Mouse (Mus musculus) frontal cortex, postnatal 10 days (tissue): ENCODE measurements around the gene Srp68.
A peak's percentile ranks its signal among the peaks of the same experiment; 100 is the strongest.
"Not testable (repeated sequence)": the region's sequence is repeated elsewhere in the genome, so short reads cannot be mapped to it uniquely, and the experiment has no call there.

Experiments
- DNase-seq, 2 experiments: peaks; one replicate each; pipeline ENCODE4 v3.0.0; 2022; ENCODE audit warnings: low spot score in 2 of 2, mixed read lengths in 1 of 2

The Srp68 gene

DNA sequence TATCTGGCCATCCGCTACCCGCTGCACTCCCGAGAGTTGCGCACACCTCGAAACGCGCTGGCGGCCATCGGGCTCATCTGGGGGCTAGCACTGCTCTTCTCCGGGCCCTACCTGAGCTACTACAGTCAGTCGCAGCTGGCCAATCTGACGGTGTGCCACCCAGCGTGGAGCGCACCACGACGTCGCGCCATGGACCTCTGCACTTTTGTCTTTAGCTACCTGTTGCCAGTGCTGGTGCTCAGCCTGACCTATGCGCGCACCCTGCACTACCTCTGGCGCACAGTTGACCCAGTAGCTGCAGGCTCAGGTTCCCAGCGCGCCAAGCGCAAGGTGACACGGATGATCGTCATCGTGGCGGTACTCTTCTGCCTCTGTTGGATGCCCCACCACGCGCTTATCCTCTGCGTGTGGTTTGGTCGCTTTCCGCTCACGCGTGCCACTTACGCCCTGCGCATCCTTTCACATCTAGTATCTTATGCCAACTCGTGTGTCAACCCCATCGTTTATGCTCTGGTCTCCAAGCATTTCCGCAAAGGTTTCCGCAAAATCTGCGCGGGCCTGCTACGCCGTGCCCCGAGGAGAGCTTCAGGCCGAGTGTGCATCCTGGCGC lies 9.0 kb upstream of the Srp68 start:
- no peak for DNase-seq

DNA sequence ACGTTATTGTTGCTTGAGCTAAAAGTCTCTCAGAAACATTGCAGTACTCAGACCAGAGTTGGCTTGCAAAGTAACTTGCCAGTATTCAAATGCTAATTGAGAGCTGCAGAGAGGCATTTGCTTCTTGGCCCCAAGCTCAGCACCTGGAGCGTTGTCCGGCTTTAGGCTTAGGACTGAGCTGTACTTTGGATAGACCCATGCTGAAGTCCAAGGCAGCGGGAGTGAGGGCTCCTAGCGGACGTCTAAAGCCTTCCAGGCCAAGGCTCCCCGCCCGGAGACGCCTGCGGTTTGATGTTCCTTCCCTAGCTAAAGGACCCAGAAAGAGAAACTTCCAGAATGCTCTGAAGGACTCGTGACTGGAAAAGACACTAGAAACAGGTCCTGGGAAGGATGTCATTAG lies 8.1 kb upstream of the Srp68 start:
- no peak for DNase-seq

DNA sequence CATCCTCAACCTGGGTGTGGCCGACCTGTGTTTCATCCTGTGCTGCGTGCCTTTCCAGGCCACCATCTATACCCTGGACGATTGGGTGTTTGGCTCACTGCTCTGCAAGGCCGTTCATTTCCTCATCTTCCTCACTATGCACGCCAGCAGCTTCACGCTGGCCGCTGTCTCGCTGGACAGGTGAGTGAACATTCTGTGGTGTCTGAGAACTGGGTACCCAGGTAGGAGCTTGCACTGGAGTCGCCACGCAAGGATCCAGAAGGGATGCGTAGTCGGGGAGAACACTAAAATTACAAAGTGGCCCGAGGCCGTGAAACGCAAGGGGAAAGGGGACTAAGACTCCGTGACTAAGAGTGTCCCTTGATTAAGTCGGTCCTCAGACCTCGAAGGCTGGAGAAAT lies 7.7 kb upstream of the Srp68 start:
- DNase-seq, result no peak

DNA sequence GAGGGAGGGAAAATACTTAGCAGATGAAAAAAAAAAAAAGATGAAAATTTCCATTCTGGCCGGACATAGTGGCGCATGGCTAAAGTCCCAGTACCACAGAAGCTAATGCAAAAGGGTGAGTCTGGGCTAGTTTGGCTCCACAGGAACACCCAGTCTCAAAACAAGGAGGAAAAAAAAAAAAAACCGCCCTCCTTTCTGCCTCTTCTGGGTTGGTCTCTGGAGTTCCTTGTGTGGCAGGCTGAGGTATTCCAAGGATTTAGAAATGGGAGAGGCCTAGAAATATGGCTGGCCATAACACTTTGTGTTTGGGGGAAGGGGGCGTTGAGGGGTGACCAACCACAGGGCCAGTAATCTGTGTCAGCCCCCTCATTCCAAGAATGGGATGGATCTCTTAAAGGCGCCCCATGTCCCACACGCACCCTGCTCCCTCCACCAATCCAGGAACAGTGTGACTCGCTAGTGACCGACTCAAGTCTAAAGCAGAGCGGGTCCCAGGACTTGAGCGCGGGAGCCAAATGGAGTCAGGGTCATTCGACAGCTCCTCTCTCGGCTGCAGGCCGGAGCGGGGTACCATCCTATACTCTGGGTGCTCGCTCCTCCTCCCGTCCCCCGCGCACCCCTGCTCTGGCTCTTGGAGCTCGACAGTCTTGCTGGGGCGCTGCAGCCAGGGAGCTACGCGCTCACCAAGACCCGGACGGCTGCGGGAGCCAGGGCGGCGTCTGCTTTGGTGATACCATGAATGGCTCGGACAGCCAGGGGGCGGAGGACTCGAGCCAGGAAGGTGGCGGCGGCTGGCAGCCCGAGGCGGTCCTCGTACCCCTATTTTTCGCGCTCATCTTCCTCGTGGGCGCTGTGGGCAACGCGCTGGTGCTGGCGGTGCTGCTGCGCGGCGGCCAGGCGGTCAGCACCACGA lies 7.0 kb upstream of the Srp68 start, which contains the start of gene Galr2:
Gene Galr2, plus strand, starts transcription at position 189 of the 913 bp plus-strand sequence.
- DNase-seq, result no peak

DNA sequence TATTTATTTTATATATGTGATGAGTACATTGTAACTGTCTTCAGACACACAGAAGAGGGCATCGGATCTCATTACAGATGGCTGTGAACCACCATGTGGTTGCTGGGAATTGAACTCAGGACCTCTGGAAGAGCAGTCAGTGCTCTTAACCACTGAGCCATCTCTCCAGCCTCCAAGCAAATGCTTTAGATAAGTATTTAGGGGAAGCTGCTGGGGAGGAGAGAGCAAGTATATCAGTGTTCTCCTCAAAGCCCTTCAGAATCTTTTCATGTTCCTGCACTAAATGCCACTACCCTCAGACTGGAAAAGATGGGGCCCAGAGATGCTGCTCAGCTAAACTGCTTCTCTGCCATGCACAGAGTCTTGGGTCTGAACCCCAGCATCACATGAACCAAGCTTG lies 3.2 kb upstream of the Srp68 start:
- not testable (repeated sequence) for DNase-seq

DNA sequence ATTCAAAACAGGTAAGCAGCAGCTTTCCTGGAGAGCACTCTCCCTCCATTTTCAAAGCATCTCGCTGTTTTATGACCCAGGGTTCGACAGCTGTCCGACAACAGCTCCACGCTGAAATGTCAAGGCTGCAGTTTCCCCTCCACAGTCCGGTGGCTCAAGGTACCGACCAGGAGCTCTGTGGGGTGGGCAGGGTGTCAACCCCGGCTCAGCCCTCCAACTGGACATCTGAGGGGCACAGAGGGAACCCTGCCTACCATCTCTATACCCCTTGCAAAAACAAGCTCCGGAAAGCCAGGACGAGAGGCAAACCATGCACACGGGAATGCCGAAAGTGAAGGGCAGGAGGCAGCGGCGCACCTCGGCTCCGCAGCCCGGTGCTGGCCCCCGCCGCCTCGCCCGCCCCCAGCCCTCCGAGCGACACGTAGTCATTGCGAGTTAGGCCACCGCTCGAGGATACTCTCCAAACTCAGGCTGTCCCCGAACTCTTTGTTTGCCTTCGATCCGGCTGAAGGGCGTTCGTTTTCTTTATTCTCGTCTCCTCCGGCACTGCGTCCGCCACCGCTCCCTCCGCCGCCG lies 460 bp downstream of the Srp68 start:
- peak in 1 of 2 experiments; percentile 32 for DNase-seq

DNA sequence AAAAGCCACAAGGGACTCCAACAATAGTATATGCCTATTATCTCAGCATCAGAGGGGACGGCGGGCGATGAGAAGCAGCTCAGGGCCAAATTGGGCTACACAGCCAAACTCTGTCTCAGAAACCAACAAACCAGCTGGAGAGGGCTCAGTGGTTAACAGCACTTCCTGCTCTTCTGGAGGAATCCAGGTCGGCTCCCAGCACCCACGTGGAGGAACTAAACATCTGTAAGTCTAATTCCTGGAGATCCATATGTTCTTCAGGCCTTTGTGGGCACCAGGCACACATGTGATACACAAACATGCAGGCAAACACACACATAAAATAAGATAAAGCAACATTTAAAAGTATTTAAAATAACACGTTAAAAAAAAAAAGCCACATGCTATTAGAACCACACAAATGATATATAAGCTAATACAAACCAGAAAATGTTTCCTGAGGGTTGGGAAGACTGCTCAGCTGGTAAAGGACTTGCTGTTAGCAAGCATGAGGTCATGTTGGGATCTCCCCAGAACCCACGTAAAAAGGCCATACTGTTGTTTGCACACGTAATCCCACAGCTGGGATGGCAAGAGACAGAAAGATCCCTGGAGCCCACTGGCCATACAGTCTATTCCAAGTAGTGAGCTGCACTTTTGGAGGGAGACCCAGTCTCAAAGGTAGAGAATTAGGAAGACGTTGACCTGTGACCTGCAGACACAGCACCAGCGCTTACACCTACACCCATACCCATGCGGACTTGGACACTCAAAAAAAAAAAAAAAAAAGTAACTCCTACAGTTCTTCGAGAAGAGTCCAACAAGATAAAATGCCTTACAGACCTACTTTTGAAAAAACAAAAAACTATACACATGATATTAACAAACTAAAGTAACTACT lies 1.2 kb downstream of the Srp68 start:
- DNase-seq, result no peak

DNA sequence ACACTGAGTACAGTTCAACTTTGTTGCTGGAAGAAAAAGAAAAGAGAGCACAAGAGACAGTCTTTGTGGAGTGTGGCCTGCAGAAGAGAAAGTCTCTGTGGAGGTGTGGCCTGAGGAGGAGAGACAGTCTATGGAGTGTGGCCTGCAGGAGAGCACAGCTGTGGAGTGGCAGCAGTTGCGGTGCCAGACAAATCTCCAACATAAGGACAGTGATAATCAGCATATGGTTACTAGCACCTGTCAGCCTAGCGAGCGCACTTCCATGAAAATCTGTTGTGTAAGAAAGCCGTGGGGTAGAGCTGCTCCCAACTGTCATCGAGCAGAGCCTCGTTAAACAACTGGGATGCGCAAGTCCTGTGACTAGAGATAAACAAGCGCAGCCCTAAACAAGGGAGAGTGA lies 4.5 kb downstream of the Srp68 start:
- DNase-seq, result no peak

DNA sequence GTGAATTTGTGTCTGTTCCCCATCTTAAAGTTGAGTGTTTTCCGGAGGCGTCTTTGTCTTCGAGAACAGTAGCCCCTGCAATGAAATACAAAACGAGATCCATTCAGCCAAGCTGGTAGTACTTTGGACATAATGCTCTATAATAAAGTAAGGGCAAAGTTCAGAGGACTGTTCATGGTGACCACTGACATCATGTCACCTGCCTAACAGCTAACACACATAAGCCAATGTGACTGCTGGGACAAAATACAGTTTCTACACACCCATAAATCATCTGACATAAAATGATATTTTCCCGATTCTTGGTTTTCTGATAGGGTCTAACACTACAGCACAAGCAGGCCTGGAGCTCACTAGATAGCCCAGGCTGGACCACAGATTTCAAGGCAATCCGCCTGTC lies 5.7 kb downstream of the Srp68 start:
- no peak for DNase-seq

DNA sequence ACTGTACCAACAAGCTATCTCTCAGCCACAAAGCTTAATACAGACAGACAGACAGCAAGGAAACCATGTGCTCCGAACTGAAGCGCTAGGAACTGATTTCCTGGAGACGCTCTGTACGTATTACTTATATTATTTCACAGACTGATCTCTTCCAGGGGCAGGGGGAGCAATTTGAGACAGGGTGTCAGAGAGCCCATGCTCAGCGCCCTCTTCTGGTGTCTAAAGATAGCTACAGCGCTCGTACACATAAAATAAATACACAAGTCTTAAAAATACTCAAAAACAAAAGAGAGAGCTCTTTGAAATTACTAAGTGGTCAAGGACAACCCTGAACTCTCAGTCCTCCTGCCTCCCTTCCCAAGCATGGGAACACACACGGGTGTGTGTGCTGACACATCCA lies 6.4 kb downstream of the Srp68 start:
- no peak for DNase-seq

DNA sequence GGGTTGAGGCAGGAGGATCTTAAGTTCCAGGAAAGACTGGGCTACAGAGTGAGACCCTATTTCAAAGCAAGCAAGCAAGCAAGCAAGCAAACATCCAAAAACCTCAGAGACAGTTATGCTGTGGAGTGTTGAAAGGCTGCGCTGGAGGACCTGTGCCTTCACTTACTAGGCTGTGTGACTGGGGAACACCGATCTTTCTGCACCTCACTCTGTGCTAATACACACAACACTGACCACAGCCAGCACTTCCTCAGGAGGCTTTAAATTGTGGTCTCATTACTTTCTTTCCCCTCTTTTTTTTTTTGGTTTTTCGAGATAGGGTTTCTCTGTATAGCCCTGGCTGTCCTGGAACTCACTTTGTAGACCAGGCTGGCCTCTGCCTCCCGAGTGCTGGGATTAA lies 8.2 kb downstream of the Srp68 start:
- no peak for DNase-seq

DNA sequence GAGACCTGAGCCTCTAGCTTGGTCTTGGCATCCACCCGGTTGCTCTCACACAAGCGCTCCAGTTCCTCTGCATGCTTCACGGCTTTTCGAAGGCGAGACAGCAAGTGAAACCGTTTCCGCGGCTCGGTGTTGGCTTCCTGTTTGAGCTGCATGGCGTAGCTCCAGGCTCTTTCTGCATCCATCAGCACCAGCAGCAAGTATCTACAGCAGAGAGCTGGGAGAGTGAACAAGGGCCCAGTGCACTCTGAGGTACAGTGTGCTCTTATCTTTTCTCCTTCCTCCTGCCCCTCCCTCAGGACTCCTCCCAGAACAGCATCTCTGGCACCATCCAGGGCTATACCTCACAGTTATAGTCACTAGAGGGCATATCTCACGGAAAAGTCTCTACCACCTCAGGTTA lies 8.7 kb downstream of the Srp68 start:
- no peak for DNase-seq

DNA sequence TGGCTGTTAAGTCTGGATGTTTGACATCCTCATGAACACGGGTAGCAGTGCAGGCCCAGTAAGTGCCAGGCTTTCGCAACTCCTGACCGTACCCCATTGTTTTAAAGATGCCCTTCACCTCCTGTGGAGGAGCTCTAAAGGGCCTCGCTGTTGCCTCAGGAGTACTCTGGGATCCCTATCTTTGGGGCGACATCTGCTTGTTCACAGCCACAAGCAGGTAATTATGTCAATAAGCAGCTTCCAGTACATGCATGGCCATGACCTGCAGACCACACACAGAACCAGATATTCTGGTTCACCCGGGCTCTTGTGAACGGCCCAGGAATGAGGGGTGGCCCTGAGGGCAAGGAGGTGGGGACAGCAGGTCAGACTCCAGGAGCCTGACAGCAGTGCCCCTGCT lies 13.8 kb downstream of the Srp68 start:
- DNase-seq, result no peak

DNA sequence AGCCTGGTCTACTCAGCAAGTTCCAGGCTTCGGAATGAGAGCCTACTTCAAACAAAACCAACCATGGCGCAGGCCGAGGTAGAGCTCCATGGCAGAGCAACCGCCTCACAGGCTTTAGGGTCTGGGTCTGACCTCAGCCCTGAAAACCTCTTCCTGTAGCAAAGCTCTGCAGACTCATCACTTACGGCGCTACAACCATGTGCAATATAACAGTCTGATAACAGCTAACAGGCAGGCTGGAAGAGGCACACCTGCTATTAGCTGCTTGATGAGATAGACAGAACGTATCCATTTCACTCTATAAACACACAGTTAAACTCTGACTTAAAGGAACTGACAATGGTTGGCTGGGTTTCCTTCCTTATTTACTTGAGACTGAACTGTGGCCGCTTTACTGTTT lies 14.6 kb downstream of the Srp68 start:
- no peak for DNase-seq

DNA sequence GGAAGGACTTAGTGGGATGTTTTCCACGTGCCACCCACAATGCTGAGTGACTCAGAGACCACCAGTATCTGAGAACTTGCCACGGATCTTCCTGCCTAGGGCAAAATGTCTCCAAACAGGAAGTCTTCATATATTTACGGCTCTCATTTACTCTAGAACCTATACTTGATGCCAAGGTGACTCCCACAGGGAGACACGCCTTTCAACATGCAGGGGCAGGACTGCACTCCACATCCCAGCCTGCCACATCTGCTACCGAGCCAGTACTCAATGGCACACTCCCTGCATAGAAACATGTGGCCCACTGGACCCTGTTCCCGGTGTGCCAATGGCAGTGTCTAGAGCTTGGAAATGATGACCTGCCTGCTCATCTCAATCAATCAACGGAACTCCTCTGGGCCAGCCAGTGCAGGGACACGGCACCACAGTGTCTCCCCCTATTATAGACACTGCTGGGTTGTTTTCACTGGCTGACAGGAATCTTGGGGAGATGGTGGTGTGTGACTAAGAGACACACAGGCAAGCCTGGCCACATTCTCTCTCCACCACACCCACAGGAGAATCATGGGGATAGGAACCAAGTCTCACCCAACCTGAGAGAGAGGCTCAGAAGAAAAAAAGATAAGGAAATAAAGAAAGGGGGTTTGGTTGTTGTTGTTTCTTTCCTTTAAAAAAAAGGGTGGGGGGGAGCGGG lies 17.9 kb downstream of the Srp68 start:
- DNase-seq, result no peak

DNA sequence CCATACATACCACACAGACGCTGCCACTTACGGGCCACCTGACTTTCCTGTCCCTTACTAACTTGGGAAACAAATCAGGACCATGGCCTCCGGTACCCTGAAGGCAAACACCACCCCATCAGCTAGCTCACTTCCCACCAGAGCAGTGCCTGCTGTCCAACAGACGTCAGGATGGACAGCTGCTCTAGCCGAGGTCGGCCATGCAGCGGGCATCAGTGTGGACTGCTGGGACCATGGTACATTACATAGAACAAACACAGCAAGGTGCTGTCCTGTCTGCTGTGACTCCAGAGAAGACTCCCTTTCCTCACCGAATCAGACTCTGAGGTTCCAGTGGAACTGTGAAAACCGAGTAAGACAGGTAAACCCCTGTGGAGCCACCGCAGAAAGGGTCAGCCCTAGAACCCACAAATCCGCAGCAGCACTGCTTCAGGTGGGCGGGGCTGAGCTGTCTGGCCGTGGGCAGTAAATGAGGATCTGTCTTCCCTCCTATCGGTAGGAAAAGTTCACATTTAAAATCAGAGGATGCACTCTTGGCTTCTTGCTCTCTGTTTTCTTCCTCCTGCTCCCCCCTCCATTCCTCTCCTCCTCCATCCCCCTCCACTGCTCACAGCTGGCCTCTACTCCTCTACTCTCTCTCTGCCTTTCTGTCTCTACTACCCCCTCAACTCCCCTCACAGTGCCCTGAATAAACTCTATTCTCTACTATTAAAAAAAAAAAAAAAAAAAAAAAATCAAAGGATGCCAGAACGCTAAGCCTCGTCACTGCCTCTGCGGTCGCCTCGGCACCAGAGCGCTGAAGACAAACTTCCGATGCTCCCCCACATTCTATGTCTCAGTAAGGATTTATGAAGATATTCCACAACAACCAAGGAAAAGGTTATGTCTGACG lies 18.7 kb downstream of the Srp68 start:
- DNase-seq, result no peak

DNA sequence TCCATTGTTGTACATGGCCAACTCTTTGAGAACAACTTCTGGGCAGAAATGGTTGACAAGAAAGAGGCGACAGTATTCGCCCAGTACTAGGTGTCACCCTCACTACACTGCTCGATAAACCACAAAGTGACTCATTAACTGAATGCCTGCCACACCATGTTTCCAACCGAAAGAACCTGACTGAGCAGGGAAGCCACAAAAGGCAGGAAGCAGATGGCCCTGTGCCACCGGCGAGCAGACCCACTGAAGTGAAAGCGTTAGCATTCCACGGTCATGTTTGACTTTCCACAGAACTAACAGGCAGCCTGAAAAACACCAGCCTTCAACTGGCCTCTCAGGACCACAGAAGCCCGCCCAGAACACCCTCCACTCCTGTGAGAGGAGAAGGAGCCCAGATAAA lies 19.4 kb downstream of the Srp68 start:
- no peak for DNase-seq

DNA sequence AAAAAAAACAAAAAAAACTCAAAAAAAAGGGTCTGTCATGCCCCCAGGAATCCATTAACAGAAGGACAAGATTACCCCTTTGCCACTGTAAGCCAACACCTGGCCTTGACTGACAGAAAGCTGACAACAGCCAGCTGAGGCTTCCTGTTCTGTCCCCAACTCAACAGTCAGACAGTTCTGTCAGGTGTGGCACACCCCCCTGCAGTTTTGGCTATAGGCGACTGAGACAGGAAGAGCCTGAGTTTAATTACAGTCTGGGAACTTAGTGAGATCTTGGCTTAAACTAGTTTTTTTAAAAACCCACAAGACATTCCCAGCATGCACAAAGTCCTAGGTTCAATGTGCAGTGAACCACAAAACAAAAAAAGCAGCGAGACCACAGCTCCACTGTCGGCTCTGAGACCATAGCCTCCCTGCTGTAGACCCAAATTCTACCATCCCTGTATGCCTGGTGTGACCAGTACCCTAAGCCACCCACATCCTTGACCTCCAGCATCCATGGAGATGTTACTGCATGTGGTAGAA lies 20.9 kb downstream of the Srp68 start:
- no peak for DNase-seq

DNA sequence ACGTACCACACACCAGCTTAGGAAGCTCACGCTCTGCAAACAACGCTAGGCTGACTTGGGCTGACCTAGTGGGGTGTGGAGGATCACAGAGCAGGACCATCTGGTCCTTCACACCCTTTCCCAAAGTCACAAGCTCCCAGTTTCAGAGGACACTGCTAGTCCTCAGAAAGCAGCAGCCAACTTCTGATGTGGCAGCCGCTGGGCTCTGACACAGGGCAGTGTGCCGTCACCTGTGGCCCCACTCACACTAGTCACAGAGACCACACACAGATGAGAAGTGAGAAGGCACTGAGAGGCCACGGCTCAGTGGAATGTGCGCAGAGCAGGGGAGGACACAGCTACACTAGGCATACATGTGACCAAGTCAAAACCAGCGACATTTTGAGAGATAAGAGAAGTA lies 23.1 kb downstream of the Srp68 start:
- no peak for DNase-seq
